Mouse (Mus musculus): Measurements from ENCODE around the gene Edc3.
"Not testable (repeated sequence)": the region's sequence is repeated elsewhere in the genome, so short reads cannot be mapped to it uniquely, and the experiment has no call there.

The Edc3 gene

DNA sequence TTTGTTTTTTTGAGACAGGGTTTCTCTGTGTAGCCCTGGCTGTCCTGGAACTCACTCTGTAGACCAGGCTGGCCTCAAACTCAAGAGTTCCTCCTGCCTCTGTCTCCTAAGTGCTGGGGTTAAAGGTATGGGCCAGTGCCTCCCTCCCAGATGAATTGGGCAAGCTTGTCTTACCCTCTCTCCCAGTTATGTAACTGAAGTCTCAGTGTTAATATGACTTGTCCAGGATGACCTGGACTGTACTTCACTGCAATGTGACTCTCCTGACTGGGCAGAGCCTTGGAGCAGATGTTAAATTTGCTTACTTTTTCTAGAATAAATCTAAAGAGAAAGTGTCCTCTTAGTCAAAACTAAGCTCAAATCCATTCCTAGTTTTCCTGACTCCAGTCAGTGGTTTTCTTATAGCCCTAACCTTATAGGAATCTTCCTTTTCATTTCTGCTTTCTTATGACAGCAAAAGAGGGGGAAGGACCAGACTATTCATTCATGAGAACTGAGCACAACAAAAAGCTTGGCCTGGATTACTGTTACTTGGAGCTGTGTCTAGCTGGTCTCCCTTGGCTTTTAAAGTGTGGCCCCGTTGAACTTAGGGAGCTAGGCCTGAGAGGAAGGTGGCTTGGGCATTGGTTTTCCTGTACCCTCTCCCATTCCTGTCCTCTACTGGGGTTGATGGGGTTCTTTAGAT is 9.7 kb upstream of the Edc3 start:
- peak; percentile 15 for DNase-seq (ENCODE audit: low read depth, low spot score)

DNA sequence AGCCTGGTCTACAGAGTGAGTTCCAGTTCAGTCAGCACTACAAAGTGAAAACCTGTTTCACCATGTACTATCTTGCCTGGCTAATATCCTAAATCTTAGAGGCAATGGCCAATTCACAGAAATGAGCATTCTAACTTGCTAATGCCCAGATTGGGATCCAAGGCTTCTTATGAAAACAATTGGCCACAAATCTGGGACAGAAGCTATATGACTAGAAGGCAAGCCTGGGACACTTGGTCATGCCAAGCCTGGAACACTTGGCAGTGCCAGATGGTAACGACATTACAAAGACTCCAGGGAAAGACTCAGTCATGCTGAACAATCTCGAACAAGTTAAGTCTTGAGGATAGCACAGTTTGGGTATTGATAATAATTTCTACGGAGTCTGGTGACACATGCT is 1.8 kb upstream of the Edc3 start:
- DNase-seq (ENCODE audit: low read depth, low spot score): no peak

GRCm38 (mm10) chr9:57708720-57709274 is 457 bp downstream of the Edc3 start:
- peak; percentile 31 for DNase-seq (ENCODE audit: low read depth, low spot score)

- not testable (repeated sequence) for DNase-seq (ENCODE audit: low read depth, low spot score)
These were observed 1.9 kb downstream of the Edc3 start for GRCm38 (mm10) chr9:57710214-57710613.

DNA sequence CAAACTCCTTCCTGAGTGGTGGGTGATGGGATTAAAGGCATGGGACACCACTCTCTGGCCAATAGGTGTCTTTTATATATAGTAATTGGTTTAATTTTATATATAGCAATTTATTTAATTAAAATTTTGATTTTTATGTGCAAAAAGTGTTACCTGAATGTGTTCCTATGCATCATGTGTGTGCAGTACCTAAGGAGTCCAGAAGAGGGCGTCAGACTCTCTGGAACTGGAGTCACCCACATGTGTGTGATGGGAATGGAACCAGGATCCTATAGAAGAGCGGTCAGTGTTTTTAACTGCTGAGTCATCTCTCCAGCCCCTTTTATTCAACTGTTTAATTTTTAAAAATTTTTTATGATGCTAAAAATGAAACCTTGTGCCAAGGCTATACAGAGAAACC is 3.9 kb downstream of the Edc3 start:
- peak; percentile 20 for DNase-seq (ENCODE audit: low read depth, low spot score)

- DNase-seq (ENCODE audit: low read depth, low spot score): no peak
These were observed 10.1 kb downstream of the Edc3 start for GRCm38 (mm10) chr9:57718408-57718807.

DNA sequence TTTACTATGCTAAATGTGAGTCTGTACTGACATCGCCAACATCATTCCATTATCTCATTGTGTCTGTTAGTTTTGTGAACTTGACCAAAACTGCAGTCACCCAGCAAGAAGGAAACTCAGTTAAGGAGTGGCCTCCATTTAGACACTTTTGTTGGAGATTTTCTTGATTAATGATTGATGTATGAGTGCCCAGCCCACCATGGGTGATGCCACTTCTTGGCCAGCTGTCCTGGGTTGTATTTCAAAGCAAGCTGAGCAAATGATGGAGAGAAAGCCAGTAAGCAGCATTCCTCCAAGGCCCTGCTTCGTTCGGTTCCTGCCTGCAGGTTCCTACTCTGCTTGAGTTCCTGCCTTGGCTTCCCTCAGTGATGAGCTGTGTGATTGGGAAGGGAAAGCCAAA is 12.4 kb downstream of the Edc3 start:
- DNase-seq (ENCODE audit: low read depth, low spot score): no peak

DNA sequence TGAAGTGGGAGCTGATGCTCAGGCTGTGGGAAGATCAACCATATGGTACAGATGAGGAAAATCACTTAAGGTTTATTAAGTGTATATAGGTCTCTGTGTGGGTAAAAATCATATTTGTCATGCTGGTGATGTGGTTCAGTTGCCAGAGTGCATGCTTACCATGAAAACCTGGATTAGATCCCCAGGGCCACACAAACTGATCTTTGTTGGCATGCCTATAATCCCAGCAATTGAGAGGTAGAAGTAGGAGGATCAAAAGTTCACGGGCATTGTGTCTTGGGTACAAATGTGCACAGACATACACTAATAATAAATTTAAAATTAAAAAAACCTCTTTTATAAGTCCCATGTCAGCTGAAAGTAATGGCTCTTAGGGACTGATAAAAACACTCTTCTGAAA is 14.0 kb downstream of the Edc3 start:
- DNase-seq (ENCODE audit: low read depth, low spot score): no peak

DNA sequence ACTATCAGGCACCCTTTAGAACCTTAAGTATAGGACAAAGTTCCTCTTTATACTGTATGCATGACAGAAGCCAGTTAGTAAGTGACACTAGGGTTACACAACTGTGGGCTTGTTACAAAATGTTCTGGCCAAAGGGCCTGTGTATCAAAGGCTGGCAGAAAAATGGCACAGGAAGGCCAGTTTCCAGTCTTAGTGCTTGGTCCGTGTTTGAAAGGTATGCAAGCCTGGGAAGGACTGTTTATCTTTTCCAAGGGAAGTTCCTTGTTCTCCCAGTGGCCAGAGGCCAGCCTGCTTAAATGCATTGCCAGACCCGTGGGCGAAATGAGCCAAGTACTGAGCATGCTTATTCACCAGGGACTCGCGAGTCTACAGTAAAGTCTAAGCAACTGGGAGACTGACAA is 15.0 kb downstream of the Edc3 start:
- peak; percentile 33 for DNase-seq (ENCODE audit: low read depth, low spot score)

- DNase-seq (ENCODE audit: low read depth, low spot score): no peak
These were observed 15.5 kb downstream of the Edc3 start for GRCm38 (mm10) chr9:57723796-57724195.

GRCm38 (mm10) chr9:57724701-57725100 is 16.4 kb downstream of the Edc3 start:
- DNase-seq (ENCODE audit: low read depth, low spot score): no peak

DNA sequence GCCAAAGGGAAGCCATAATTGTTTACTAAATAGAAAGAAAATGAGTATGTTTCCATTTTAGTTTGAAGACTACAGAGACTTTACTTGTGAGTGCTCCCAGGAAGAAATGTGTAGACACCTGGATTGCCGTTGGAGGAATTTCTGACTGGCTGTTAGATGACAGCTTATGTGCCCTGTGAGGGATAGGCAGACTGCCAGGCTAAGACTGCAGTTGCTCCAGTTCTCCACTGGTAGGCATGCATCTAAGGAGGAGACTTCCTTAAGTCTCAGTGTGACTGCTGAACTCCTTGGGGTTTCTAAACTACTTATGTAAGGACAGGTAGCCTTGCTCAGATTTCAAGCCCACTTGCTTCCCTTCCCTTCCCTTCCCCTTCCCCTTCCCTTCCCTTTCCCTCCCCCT is 20.0 kb downstream of the Edc3 start:
- DNase-seq (ENCODE audit: low read depth, low spot score): peak; percentile 48

DNA sequence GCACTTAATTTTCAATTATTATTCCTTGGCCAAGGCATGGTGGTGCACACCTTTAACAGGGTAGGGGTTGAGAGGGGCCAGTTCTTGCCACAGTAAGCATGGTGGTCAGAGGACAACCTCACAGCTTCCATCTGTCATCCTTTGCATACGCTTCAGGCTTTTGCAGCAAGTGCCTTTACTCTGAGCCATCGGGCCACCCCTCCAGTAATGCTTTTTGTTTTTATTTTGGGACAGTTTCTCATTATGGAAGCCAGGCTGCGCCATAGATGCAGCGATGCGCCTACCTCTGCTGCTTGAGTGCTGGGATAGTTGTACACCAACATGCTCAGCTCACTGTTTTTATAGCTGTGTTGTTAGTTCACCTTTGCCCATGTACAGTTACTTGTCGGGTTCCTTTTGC is 25.3 kb downstream of the Edc3 start:
- no peak for DNase-seq (ENCODE audit: low read depth, low spot score)

- no peak for DNase-seq (ENCODE audit: low read depth, low spot score)
These were observed 31.5 kb downstream of the Edc3 start for GRCm38 (mm10) chr9:57739863-57740262.

- peak; percentile 80 for DNase-seq (ENCODE audit: low read depth, low spot score)
These were observed 36.2 kb downstream of the Edc3 start for GRCm38 (mm10) chr9:57744462-57745091.

- DNase-seq (ENCODE audit: low read depth, low spot score): no peak
These were observed 38.7 kb downstream of the Edc3 start for GRCm38 (mm10) chr9:57747067-57747466.

DNA sequence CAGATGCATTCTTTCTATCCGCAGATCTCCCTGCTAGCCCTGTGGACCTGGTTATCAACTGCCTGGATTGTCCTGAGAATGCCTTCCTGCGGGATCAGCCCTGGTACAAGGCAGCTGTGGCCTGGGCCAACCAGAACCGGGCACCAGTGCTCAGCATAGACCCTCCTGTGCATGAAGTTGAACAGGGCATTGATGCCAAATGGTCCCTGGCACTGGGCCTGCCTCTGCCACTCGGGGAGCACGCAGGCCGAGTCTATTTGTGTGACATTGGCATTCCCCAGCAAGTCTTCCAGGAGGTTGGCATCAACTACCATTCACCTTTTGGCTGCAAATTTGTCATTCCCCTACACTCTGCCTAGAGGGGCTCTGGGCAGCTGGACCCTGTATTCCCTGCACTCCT is 39.8 kb downstream of the Edc3 start:
- no peak for DNase-seq (ENCODE audit: low read depth, low spot score)

GRCm38 (mm10) chr9:57748831-57749230 is 40.5 kb downstream of the Edc3 start:
- no peak for DNase-seq (ENCODE audit: low read depth, low spot score)

- DNase-seq (ENCODE audit: low read depth, low spot score): no peak
These were observed 42.6 kb downstream of the Edc3 start for GRCm38 (mm10) chr9:57750901-57751300.

- DNase-seq (ENCODE audit: low read depth, low spot score): no peak
These were observed 49.2 kb downstream of the Edc3 start for GRCm38 (mm10) chr9:57757578-57757977.

GRCm38 (mm10) chr9:57758528-57758927 is 50.2 kb downstream of the Edc3 start:
- no peak for DNase-seq (ENCODE audit: low read depth, low spot score)

DNA sequence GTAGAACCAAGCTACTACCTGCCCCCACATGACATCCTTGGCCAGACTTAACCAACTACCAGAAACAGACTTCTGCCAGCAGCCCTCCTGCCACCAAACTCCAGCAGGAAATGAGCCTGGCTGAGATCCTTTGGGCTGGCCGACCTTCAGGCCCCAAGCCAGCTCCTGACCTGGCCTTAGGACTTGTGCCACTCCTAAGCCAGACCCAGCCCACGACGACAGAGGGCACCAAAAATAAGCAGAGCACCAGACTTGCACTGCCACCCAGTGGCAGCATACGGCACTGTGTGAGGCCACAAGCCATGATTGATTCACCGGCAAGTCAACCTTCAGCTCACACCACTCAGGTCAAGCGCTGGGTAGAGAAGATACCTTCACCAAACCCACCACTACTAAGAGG is 50.9 kb downstream of the Edc3 start:
- DNase-seq (ENCODE audit: low read depth, low spot score): peak; percentile 77

DNA sequence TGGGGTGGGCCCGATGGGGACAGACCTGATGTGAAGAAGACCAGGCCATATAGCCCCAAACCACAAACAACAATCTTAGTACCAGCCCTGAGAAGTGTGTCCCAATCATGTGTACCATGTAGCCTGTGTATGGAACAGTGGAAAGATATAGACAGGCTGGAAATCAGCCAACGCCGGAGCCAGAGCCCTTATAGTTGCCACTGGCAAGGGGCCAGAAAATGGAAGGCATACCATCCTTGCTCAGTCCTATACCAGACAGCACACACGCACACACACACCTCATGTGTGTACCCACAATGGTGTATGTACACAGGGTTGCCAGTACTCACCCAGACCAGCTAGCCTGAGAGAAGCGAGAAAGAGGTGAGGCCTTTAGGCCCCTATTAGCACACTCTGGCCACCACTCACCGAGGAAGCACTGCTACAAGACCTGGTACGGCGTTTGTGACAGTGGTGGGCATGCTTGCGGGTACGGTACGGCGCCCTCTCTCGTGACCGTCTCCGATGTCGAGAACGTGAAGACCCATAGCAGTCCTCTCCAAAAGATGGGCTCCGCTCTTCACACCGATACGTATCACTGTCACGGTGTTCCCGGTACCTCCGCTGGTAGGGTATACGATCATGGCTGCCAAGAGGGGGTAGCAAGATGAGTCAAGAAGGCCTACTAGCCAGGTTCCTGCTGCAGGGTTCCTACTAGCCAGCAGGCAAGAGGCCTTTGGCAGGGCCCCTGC is 52.2 kb downstream of the Edc3 start:
- DNase-seq (ENCODE audit: low read depth, low spot score): no peak

All from 3T3-L1 (cell line).